Mouse (Mus musculus): ENCODE measurements around the gene Aktip. TPM values are rescaled to one million over a fixed set of nuclear protein-coding genes. Genes with fewer than 3 reads are reported as not detected.

Gene Aktip
- polyA plus RNA-seq, 1 experiment from 2014 or later = 39.7 TPM

Other genes with a start within 250 kb of the Aktip start
- gene Rbl2, start 129.9 kb downstream of the Aktip start, polyA plus RNA-seq (2016; fragmentation: Nextera tagmentation; extraction: Ambion mirVana) = 4.4 and 6.2 TPM in 2 replicates
- 11.8 and 13.1 TPM in 2 replicates for gene Rpgrip1l, start 113.3 kb upstream of the Aktip start, polyA plus RNA-seq (2016; fragmentation: Nextera tagmentation; extraction: Ambion mirVana)
- 82.4 and 100 TPM in 2 replicates for gene Fto, start 113.5 kb upstream of the Aktip start, polyA plus RNA-seq (2016; fragmentation: Nextera tagmentation; extraction: Ambion mirVana)

Measured in limb, embryonic 10.5 days (tissue).